In genomic region chr11:100822365-100822764, GRCm38 (mm10) we compare ENCODE assay signal across 9 mouse cellular contexts. TPM values are rescaled to one million over a fixed set of nuclear protein-coding genes. Genes with fewer than 3 reads are reported as not detected.
DNase-seq lines count a peak whose midpoint lies in the region; ATAC-seq and TF ChIP-seq lines count a peak whose summit lies in the region.
"Had no signal": no experiment of that assay in that cellular context is flagged by ENCODE, and none has a peak within 500 bp of the region (broad histone marks: within the 10 kb centered on the region; RNA-seq: fewer than 3 reads in every experiment).

No protein-coding gene starts in this region.

- H3K36me3 ChIP-seq in liver, embryonic 14.5 days (replicated peaks; ENCODE audit: control insufficient read depth, insufficient read depth, low read depth) = no peaks in the 10 kb centered on the region
- H3K36me3 ChIP-seq: limb, embryonic 12.5 days had no signal

- no peak for TF ChIP-seq CTCF in liver, embryonic 14.5 days (IDR thresholded peaks at IDR 0.05; ENCODE audit: low read depth)

- H3K4me3 ChIP-seq in brown adipose tissue, adult 24 weeks (ENCODE audit: insufficient read depth, low read depth, low read length) = peak overlapping the region; percentile 54
- no peak overlapping the region for H3K4me3 ChIP-seq in liver, embryonic 14.5 days (ENCODE audit: insufficient read depth in 1 of 2, low read depth in 2 of 2, low read length in 2 of 2)
- H3K4me3 ChIP-seq: limb, embryonic 12.5 days had no signal

- H3K27me3 ChIP-seq in liver, embryonic 14.5 days (ENCODE audit: control insufficient read depth, insufficient read depth, low read length) = no peaks in the 10 kb centered on the region

- peak overlapping the region; percentile 31 for H3K4me2 ChIP-seq in liver, embryonic 14.5 days (ENCODE audit: low read depth)
- H3K4me2 ChIP-seq: limb, embryonic 12.5 days had no signal

- 32% methylated on average over 12 of the region's 12 CpGs for WGBS in liver, embryonic 14.5 days (ENCODE audit: insufficient replicate concordance)

- DNase-seq in CD8-positive naive resting alpha-beta T cell, adult 2 months (ENCODE audit: low read depth in 2 of 2, low spot score in 2 of 2) = peak; percentile 63 to 68
- no peak for DNase-seq in liver, embryonic 14.5 days (ENCODE audit: low read depth in 3 of 3, low spot score in 3 of 3)
- peak; percentile 39 for DNase-seq in spleen, adult 12 weeks (ENCODE audit: low spot score)
- no peak for DNase-seq in frontal cortex, postnatal 25 days (ENCODE audit: low spot score in 2 of 2)
- no peak for DNase-seq in cerebellum, adult 11 months
- DNase-seq in MN1 (ENCODE audit: low spot score) = no peak

- peak; percentile 62 to 71 for ATAC-seq in hematopoietic stem cell, adult 5-6 weeks (replicated peaks in 1 of 2; ENCODE audit: insufficient read depth in 1 of 2, low FRiP score in 2 of 2, low TSS enrichment in 1 of 2, low read depth in 1 of 2, poor library complexity in 2 of 2, severe bottlenecking in 2 of 2)
- no peak for ATAC-seq in liver, embryonic 14.5 days (ENCODE audit: insufficient read depth)

- TF ChIP-seq EP300 in liver, embryonic 14.5 days (IDR thresholded peaks at IDR 0.05; ENCODE audit: low read depth) = no peak

- H3K9ac ChIP-seq in liver, embryonic 14.5 days (replicated peaks) = no peak overlapping the region
- H3K9ac ChIP-seq: limb, embryonic 12.5 days had no signal

- H3K4me1 ChIP-seq in brown adipose tissue, adult 24 weeks (ENCODE audit: control insufficient read depth, insufficient read depth, insufficient read length, low read length) = peaks cover 19% of the 10 kb centered on the region
- peaks cover 29 to 62% of the 10 kb centered on the region in 2 experiments for H3K4me1 ChIP-seq in liver, embryonic 14.5 days (replicated peaks; ENCODE audit: control insufficient read depth in 2 of 2, insufficient read depth in 2 of 2, low read length in 1 of 2)

- H3K9me3 ChIP-seq in liver, embryonic 14.5 days (ENCODE audit: control insufficient read depth, low read length) = no peaks in the 10 kb centered on the region
- H3K9me3 ChIP-seq: limb, embryonic 12.5 days had no signal

- peak overlapping the region; percentile 82 for H3K27ac ChIP-seq in brown adipose tissue, adult 24 weeks (replicated peaks; ENCODE audit: low read depth, low read length)
- H3K27ac ChIP-seq in liver, embryonic 14.5 days = no peak overlapping the region
- H3K27ac ChIP-seq: limb, embryonic 12.5 days had no signal

RNA-seq across cellular contexts. Expression of gene Stat5b, which starts 28.2 kb away (rescaled TPM):
- 15.1 and 18.4 TPM in 2 replicates for polyA plus RNA-seq in brown adipose tissue, adult 24 weeks (2012; ENCODE audit: insufficient read depth, insufficient read length, missing spikeins)
- 58.8 and 66.2 TPM in 2 replicates for total RNA-seq in hematopoietic stem cell, adult 5-6 weeks (2017)
- 10.6 and 12.4 TPM in 2 replicates for polyA plus RNA-seq in liver, embryonic 14.5 days (2012; rRNA removed)
- 16.4 and 19.3 TPM in 2 replicates for polyA plus RNA-seq in liver, embryonic 14.5 days (2014; fragmentation: Nextera tagmentation; extraction: Ambion mirVana)

RNA-seq across cellular contexts. Expression of gene Stat5a, which starts 36.8 kb away (rescaled TPM):
- polyA plus RNA-seq in brown adipose tissue, adult 24 weeks (2012; ENCODE audit: insufficient read depth, insufficient read length, missing spikeins) = 18.9 and 34.2 TPM in 2 replicates
- 48.2 and 54.6 TPM in 2 replicates for total RNA-seq in hematopoietic stem cell, adult 5-6 weeks (2017)
- 7.8 and 8.5 TPM in 2 replicates for polyA plus RNA-seq in liver, embryonic 14.5 days (2012; rRNA removed)
- 7.2 and 8.6 TPM in 2 replicates for polyA plus RNA-seq in liver, embryonic 14.5 days (2014; fragmentation: Nextera tagmentation; extraction: Ambion mirVana)

RNA-seq across cellular contexts. Expression of gene Ghdc, which starts 51.6 kb away (rescaled TPM):
- 9.4 and 11.1 TPM in 2 replicates for polyA plus RNA-seq in brown adipose tissue, adult 24 weeks (2012; ENCODE audit: insufficient read depth, insufficient read length, missing spikeins)
- total RNA-seq in hematopoietic stem cell, adult 5-6 weeks (2017) = 2.4 and 3.3 TPM in 2 replicates
- polyA plus RNA-seq in liver, embryonic 14.5 days (2012; rRNA removed) = 2.2 and 2.3 TPM in 2 replicates
- 0.76 and 0.77 TPM in 2 replicates for polyA plus RNA-seq in liver, embryonic 14.5 days (2014; fragmentation: Nextera tagmentation; extraction: Ambion mirVana)

RNA-seq across cellular contexts. Expression of gene Hcrt, which starts 59.6 kb away (rescaled TPM):
- not detected in 2 replicates for polyA plus RNA-seq in brown adipose tissue, adult 24 weeks (2012; ENCODE audit: insufficient read depth, insufficient read length, missing spikeins)
- total RNA-seq in hematopoietic stem cell, adult 5-6 weeks (2017) = not detected in 2 replicates
- polyA plus RNA-seq in liver, embryonic 14.5 days (2012; rRNA removed) = not detected in 2 replicates
- polyA plus RNA-seq in liver, embryonic 14.5 days (2014; fragmentation: Nextera tagmentation; extraction: Ambion mirVana) = not detected in 2 replicates
- polyA plus RNA-seq: limb, embryonic 12.5 days had no signal

Comparison
In these comparisons a context has a peak if more than half of its experiments do, and no peak if none do; other contexts are left out.
1. DNase-seq: peak in CD8-positive naive resting alpha-beta T cell, adult 2 months (2 of 2) and spleen, adult 12 weeks (single experiment); none in liver, embryonic 14.5 days (0 of 3), frontal cortex, postnatal 25 days (0 of 2), cerebellum, adult 11 months (single experiment) and MN1 (single experiment).